Mouse (Mus musculus) myocyte (in vitro differentiated cells): ENCODE measurements at regions not wholly inside any gene's neighbourhood (a gene's known extent, or its start where the extent isn't known, plus 50 kb on each side); places are given as distances from the start of the nearest gene placed in this dataset.

ENCODE experiments used
- POLR2AphosphoS2 ChIP-seq: IDR thresholded peaks from one replicate; pipeline ENCODE4 v1.6.1; 2011; ENCODE audit warnings: low read depth, control low read depth; ENCODE audit not compliant: insufficient read length
- USF1 ChIP-seq: IDR thresholded peaks from one replicate; pipeline ENCODE4 v1.6.1; 2011; ENCODE audit warnings: low read depth, mild to moderate bottlenecking, control low read depth, moderate library complexity

GRCm38 (mm10) chr12:77081774-77082173, 119.8 kb upstream of the Max start:
- TF ChIP-seq USF1, result no peak
- TF ChIP-seq POLR2AphosphoS2, result no peak
